Mouse (Mus musculus) spleen, postnatal 14 days (tissue): ENCODE results near the gene Atoh7.

Experiments used
- DNase-seq, 2 experiments: peaks; one replicate each; pipeline ENCODE4 v3.0.0; 2021 to 2022; ENCODE audit warnings: low spot score in 2 of 2

Gene Atoh7

DNA sequence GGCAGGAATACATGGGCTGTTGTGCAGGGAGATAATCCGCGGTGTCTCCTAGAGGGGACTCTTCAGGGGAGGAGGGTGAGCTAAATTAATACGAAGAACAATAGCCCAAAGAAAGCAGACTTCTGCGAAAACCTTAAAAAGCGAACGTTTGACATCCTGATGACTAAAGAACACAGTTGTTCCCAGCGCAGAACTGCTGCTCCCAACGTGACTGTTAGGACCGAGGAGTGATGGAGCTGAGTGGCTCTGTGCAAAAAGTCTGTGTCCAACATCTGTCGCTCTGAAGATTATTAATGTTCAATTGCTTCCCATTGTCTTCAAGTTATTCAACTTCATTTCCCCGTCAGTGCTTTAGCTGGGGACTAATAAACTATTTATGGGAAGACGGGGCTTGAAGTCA lies 1.3 kb upstream of the Atoh7 start:
- DNase-seq = no peak

DNA sequence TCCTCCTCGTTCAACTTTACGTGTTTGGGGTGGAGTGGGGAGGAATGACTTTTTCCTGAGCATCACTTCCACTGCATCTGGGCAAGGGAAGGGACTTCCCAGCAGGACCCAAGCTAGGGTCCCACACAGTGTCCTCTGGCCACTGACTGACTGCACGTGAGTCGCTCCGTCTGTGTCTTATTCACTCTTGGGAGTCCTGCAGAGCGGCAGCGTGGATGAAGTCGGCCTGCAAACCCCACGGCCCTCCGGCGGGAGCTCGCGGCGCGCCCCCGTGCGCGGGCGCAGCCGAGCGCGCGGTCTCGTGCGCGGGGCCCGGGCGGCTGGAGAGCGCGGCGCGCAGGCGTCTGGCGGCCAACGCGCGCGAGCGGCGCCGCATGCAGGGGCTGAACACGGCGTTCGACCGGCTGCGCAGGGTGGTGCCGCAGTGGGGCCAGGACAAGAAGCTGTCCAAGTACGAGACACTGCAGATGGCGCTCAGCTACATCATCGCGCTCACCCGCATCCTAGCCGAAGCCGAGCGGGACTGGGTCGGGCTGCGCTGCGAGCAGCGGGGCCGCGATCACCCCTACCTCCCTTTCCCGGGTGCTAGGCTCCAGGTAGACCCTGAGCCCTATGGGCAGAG lies 601 bp downstream of the Atoh7 start:
- DNase-seq = no peak

DNA sequence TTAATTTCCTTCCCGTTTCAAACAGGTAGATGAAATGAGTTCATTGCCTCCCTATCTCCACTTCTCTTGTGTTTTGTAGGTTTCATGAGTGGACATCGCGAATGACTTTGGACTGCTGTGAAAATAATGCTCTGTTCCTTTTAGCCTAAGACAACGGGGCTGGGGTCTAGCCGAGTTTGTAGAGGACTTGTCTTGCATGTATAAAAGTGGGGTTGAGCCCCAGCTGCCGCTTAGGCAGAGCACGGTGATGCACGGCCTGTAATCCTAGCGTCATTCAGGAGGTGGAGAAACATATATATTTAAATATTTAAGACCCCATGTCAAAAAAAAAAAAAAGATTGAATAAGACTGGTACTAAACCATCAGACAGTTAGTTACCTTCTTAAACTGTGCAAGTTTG lies 1.2 kb downstream of the Atoh7 start:
- DNase-seq = no peak

GRCm38 (mm10) chr10:63113027-63113604 lies 13.7 kb downstream of the Atoh7 start:
- DNase-seq = no peak

DNA sequence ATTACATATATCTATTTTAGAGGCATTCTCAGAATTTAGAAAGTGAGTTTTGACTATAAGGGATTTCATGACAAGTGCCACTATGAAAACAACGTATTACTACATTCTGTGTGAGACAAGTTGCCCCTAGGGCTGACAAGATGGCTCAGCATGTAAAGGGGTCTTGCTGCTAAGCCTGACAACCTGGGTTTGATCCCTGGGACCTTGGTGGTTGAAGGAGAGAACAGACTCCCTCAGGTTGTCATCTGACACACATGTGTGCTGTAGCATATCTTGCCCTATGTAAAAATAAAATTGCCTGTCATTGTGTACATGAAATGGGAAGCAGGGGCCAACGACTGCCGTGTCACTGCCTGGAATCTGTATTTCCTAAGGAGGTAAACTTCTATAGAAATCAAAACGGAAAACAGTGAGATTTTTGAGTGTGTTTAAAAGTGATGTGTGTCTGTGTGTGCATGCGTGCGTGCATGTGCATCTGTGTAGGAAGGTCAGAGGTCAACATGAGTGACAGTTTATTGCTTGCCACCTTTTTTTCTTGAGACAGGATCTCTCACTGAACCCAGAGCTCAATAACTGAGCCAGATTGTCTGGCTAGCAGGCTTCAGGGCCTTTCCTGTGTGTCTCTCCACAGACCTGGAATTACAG lies 14.4 kb downstream of the Atoh7 start:
- DNase-seq = no peak

DNA sequence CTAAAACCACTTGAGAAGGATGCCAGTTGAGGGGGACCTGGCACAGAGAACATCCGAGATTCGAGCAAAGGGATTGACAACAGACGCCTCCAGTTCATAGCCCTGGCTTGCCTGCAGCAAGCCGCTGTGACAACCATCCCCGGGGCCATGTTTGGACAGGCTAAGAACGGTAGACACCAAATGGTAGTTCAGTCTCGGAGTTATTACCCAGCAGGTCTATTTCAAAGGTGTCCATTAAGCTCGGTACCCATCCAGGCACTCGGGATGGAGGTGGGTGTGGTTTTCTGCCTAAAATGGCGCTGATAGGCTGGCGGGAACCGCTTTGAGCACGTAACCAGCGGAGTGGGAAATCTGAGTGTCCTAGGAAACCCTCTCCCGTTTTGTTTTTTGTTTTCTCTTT lies 16.4 kb downstream of the Atoh7 start:
- no peak for DNase-seq

DNA sequence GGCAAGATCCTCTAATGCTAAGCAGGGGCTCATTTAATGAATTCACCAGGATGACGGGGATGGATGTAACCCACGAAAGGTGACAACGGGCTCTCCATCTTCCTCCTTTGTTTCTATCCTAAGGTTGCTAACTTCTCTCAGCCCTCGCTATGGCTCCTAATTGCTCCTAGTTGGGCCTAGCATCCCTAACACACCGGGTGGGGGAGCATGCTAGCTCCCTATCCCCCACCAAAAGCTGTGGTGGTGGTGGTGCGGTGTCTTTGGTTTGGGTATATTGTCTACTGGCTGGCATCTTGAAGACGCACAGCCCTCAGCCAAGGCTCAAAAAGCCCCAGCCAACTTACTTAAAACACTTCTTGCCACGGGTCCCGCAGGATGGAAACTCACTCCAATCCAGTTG lies 16.9 kb downstream of the Atoh7 start:
- DNase-seq = no peak

GRCm38 (mm10) chr10:63117583-63117982 lies 18.1 kb downstream of the Atoh7 start:
- DNase-seq = no peak

DNA sequence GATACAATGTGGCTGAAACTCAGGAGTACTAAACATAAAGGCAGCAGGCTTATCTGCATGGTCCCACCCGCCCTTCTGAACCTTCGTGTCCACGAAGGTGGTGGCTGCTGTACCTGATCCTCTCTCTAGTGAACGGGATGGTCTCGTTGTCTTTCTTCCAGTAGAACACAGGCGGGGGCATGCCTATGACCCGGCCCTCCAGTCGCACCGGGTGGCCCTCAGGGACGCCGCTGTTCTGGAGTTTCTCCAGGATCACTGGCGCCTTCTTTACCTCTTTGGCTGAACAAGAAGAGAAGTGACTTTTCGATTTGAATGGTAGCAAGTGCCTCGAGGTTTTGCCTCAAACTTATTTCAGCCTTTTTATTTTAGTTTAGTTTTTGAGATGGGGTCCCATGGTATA lies 20.5 kb downstream of the Atoh7 start:
- no peak for DNase-seq

GRCm38 (mm10) chr10:63121961-63122360 lies 22.5 kb downstream of the Atoh7 start:
- no peak for DNase-seq

GRCm38 (mm10) chr10:63122516-63122915 lies 23.1 kb downstream of the Atoh7 start:
- DNase-seq = no peak

DNA sequence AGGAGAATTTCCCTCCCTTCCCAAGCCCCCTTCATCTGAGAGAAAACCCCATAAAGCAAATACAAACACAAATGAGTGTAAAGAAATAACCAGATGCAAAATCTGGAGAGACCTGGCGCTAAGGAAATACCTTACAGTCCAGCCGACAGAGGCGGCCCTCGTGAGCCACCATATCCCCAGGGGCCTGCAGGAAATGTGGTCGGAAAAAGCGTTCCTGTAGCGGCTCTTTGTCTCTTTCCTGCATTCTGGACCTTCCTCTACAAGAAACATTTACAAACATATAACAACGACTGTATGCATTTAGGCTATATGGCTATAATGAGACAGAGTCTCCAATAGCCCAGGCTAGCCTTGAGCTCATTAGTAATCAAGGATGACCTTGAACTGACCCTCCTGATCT lies 23.7 kb downstream of the Atoh7 start:
- DNase-seq = no peak

GRCm38 (mm10) chr10:63124016-63124415 lies 24.6 kb downstream of the Atoh7 start:
- no peak for DNase-seq

- DNase-seq = no peak
Observed at GRCm38 (mm10) chr10:63125343-63125742, 25.9 kb downstream of the Atoh7 start.

- DNase-seq = no peak
Observed at GRCm38 (mm10) chr10:63126116-63126515, 26.7 kb downstream of the Atoh7 start.

DNA sequence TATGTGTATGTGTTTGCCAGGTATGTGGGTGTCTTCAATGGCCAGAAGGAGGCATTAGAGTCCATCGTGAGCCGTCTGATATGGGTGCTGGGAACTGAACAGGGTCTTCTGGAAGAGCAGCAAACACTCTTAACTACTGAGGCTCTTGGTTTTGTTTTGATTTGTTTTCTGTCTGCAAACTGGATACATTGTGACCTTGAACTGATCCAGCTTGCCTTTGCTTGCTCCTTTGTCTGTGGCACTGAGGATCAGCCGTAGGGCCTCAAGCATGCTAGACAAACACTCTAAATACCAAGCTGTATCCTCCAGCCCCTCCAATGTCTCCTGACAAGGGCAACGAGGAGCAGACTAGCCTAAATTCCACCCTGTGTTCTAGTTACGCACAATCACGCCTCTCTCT lies 27.7 kb downstream of the Atoh7 start:
- DNase-seq = no peak

- DNase-seq = no peak
Observed at GRCm38 (mm10) chr10:63128256-63128655, 28.8 kb downstream of the Atoh7 start.

GRCm38 (mm10) chr10:63130500-63130899 lies 31.0 kb downstream of the Atoh7 start:
- no peak for DNase-seq

DNA sequence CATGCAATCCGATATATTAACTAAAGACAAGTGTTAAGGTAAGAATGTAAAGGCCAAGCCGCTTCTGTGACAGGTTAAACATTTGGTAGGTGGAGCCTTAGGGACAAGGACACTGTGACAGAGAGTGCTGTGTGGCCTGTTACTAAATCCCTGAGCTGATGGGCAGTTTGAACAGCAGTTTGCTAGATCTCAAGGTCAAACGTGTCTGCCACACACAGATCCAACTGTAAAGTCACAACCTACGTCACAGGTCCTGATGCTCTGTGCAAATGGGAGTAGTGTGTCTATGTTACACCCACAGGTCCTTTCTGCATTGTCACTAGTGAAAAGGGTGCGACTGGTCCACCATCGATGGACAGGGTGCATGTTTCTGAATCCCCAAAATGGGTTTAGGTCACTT lies 32.9 kb downstream of the Atoh7 start:
- no peak for DNase-seq

DNA sequence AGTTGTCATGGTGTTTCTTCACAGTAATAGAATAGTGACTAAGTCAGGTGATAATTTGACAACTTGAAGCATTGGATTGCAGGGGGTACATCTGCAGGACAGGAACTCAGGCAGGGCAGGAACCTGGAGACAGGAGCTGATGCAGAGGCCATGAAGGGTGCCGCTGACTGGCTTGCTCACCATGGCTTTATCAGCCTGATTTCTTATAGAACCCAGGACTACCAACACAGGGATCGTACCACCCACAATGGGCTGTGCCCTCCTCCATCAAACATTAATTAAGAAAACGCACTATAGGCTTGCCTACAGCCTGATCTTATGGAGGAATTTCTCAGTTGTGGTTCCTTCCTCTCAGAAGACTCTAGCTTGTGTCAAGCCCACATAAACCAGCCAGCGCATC lies 33.9 kb downstream of the Atoh7 start:
- no peak for DNase-seq

GRCm38 (mm10) chr10:63135680-63136079 lies 36.2 kb downstream of the Atoh7 start:
- DNase-seq = no peak

- no peak for DNase-seq
Observed at GRCm38 (mm10) chr10:63136436-63136835, 37.0 kb downstream of the Atoh7 start.

DNA sequence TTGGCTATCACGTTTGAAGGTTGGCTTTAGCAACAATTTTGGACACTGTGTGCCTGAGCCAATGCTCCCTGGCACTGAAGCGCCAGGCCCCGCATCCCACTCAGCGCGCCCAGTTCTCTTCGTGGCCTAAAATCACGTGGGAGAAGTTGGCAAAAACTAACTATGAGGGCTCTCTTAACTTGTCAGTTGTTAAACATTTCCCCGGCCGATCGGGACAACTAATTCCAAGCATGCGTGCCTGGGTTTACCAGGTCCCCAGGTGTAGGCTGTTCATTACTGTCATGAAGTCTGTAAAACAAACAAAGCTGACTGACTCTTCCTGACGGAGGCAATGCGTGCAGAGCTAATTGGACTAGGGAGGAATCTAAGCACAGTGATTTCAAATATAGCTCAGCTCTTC lies 43.2 kb downstream of the Atoh7 start:
- no peak for DNase-seq
